Mouse (Mus musculus) heart, postnatal 0 days (tissue): ENCODE data around the gene Ubxn11. TPM values are rescaled to one million over a fixed set of nuclear protein-coding genes. Genes with fewer than 3 reads are reported as not detected.
A peak's percentile ranks its signal among the peaks of the same experiment; 100 is the strongest.

Experiments
- ATAC-seq: fragments of 200-750 bp; cut with Nextera tagmentation; 2 replicates; pipeline ENCODE4 v1.8.0; 2017; ENCODE audit warnings: low read depth, moderate number of reproducible peaks, moderate library complexity; ENCODE audit not compliant: insufficient read depth
- DNase-seq: peaks from one replicate; pipeline ENCODE4 v3.0.0-alpha.2; 2016; ENCODE audit warnings: low spot score
- H3K27ac ChIP-seq: fragments of 300-500 bp; sonication (generic); 2 replicates; pipeline ENCODE4 v1.5.1; 2014; ENCODE audit warnings: low read depth, mild to moderate bottlenecking
- H3K27me3 ChIP-seq: fragments of 300-500 bp; sonication (generic); 2 replicates; pipeline ENCODE4 v1.6.1; 2014; ENCODE audit warnings: low read length, mixed read lengths; ENCODE audit not compliant: control insufficient read depth, insufficient read depth
- H3K36me3 ChIP-seq: fragments of 300-500 bp; sonication (generic); replicated peaks from 2 replicates; pipeline ENCODE4 v1.6.1; 2014; ENCODE audit warnings: low read length, mixed read lengths; ENCODE audit not compliant: control insufficient read depth, insufficient read depth
- H3K4me1 ChIP-seq: fragments of 300-500 bp; sonication (generic); 2 replicates; pipeline ENCODE4 v1.6.1; 2014; ENCODE audit warnings: antibody characterized with exemption; ENCODE audit not compliant: control insufficient read depth, insufficient read depth
- H3K4me2 ChIP-seq: fragments of 300-500 bp; sonication (generic); 2 replicates; pipeline ENCODE4 v1.6.1; 2014; ENCODE audit warnings: low read depth, mild to moderate bottlenecking, low read length, moderate library complexity
- H3K4me3 ChIP-seq: fragments of 300-500 bp; sonication (generic); 2 replicates; pipeline ENCODE4 v1.5.1; 2014; ENCODE audit warnings: low read depth, low read length
- H3K9ac ChIP-seq: fragments of 300-500 bp; sonication (generic); replicated peaks from 2 replicates; pipeline ENCODE4 v1.6.1; 2014; ENCODE audit warnings: low read depth, low read length, mixed read lengths
- H3K9me3 ChIP-seq: fragments of 300-500 bp; sonication (generic); replicated peaks from 2 replicates; pipeline ENCODE4 v1.6.1; 2016; ENCODE audit warnings: low read length; ENCODE audit not compliant: control insufficient read depth
- CTCF ChIP-seq: IDR thresholded peaks from 2 replicates; pipeline ENCODE4 v1.5.1; 2016; ENCODE audit warnings: antibody characterized with exemption, control low read depth, low read depth
- EP300 ChIP-seq: IDR thresholded peaks from 2 replicates; pipeline ENCODE4 v1.6.1; 2016; ENCODE audit warnings: antibody characterized with exemption, low read depth
- WGBS: fragments of 180-500 bp; shearing (Covaris S2); extraction: QIAGEN DNeasy Blood & Tissue Kit; methylation state at CpG from one replicate; pipeline ENCODE4 v1.1.7; 2014; 5-methylcytosine and 5-hydroxymethylcytosine counted together
- polyA plus RNA-seq: library from polyadenylated mRNA; unstranded; fragments of >200 nt; fragmentation: Nextera tagmentation; extraction: Ambion mirVana; gene quantifications from 2 replicates; pipeline ENCODE4 v1.2.1, GENCODE M21; 2015
- total RNA-seq: library from RNA; depleted of rRNA; stranded (reverse); fragments of >200 nt; gene quantifications from 2 replicates; pipeline ENCODE4 v1.2.3, GENCODE M21; 2014; ENCODE audit warnings: low replicate concordance

Ubxn11 gene
- total and polyA plus RNA-seq, 2 experiments from 2014 or later, result 1.2 TPM; not detected in 1

- H3K4me3 ChIP-seq, result no peak overlapping the region
- H3K27ac ChIP-seq, result peak overlapping the region; percentile 65
- H3K36me3 ChIP-seq, result peaks cover 35% of the 10 kb centered on the region
- no peaks in the 10 kb centered on the region for H3K27me3 ChIP-seq
- ATAC-seq (peak; percentile 34; the same call in 1 of the 2 replicates), DNase-seq (no peak)
- no peak overlapping the region for H3K4me2 ChIP-seq
- 86% methylated on average over 3 of the region's 3 CpGs for WGBS
- no peaks in the 10 kb centered on the region for H3K9me3 ChIP-seq
- H3K9ac ChIP-seq, result 0 out of 2 replicates have a peak overlapping the region, but pooled peaks have one; percentile 15
- TF ChIP-seq CTCF (no peak), EP300 (no peak)
- peaks cover 18% of the 10 kb centered on the region; the same call in 1 of the 2 replicates for H3K4me1 ChIP-seq
Measured at GRCm38 (mm10) chr4:134154354-134154753, 52.0 kb downstream of the Ubxn11 start.

DNA sequence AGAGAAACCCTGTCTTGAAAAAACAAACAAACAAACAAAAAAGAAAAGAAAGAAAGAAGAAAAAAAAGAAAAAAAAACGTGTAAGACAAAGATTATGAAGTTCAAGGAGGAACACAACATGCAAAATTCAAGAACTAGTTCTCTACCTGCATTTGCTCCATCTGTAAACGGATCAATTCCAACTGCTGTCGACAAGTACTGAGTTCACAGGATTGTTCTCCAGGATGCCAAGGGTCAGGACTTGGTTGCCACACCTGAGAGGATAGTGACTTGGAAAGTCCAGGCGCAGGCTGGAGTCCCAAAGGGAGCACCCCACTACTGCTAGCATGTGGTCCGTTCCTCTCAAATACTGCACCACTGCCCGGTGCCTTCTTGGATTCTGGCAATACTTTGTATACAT is 53.2 kb downstream of the Ubxn11 start:
- ATAC-seq (no peak; the same call in 1 of the 2 replicates), DNase-seq (no peak)
- no peak overlapping the region for H3K9ac ChIP-seq
- peaks cover 18% of the 10 kb centered on the region; the same call in 1 of the 2 replicates for H3K4me1 ChIP-seq
- H3K9me3 ChIP-seq, result no peaks in the 10 kb centered on the region
- H3K4me3 ChIP-seq, result no peak overlapping the region
- no peaks in the 10 kb centered on the region for H3K27me3 ChIP-seq
- H3K27ac ChIP-seq, result 0 out of 2 replicates have a peak overlapping the region, but pooled peaks have one; percentile 67
- H3K36me3 ChIP-seq, result peaks cover 34% of the 10 kb centered on the region
- 87% methylated on average over 6 of the region's 6 CpGs for WGBS
- H3K4me2 ChIP-seq, result no peak overlapping the region
- TF ChIP-seq EP300, result no peak
- no peak for TF ChIP-seq CTCF

DNA sequence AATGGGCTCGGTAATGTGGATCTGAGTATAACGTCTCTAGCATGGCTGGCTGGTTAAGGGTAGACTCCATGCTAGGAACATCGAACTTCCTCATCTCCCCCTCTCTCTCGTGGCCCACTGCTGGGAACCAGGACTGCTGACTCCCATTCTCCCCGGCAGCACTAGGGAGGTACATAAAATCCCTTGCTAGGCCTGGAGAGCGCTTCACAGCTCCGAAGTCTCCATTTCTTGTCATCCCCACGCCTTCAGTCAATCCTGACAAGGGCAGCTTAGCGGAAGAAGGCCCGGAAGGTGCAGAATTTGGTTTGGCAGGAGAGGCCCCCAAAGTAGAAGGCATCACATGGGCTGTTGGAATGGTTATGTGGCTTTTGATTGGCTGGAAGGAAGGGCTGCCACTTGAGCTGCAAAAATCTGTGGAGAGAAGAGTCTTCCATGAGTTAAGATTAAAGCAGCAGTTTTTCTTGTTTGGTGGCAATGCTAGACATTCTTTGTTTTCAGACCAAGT is 53.6 kb downstream of the Ubxn11 start:
- Histone ChIP-seq H3K27ac (peak overlapping the region; percentile 67), H3K4me3 (no peak overlapping the region), H3K4me1 (peaks cover 18% of the 10 kb centered on the region; the same call in 1 of the 2 replicates), H3K4me2 (peak overlapping the region; percentile 12; the same call in 1 of the 2 replicates), H3K36me3 (peaks cover 29% of the 10 kb centered on the region), H3K9me3 (no peaks in the 10 kb centered on the region), H3K27me3 (no peaks in the 10 kb centered on the region), H3K9ac (no peak overlapping the region)
- 68% methylated on average over 10 of the region's 10 CpGs for WGBS
- no peak for TF ChIP-seq EP300
- TF ChIP-seq CTCF, result no peak
- no peak for DNase-seq
- ATAC-seq, result no peak

- DNase-seq (peak; percentile 75), ATAC-seq (peak; percentile 91)
- no peaks in the 10 kb centered on the region for H3K27me3 ChIP-seq
- H3K9me3 ChIP-seq, result no peaks in the 10 kb centered on the region
- H3K4me2 ChIP-seq, result peak overlapping the region; percentile 12; the same call in 1 of the 2 replicates
- H3K36me3 ChIP-seq, result peaks cover 23% of the 10 kb centered on the region
- no peak for TF ChIP-seq EP300
- no peak for TF ChIP-seq CTCF
- peak overlapping the region; percentile 67 for H3K27ac ChIP-seq
- H3K4me1 ChIP-seq, result peaks cover 18% of the 10 kb centered on the region; the same call in 1 of the 2 replicates
- 0 out of 2 replicates have a peak overlapping the region, but pooled peaks have one; percentile 20 for H3K9ac ChIP-seq
- 36% methylated on average over 8 of the region's 8 CpGs for WGBS
- no peak overlapping the region for H3K4me3 ChIP-seq
Measured at GRCm38 (mm10) chr4:134156744-134157143, 54.4 kb downstream of the Ubxn11 start.

DNA sequence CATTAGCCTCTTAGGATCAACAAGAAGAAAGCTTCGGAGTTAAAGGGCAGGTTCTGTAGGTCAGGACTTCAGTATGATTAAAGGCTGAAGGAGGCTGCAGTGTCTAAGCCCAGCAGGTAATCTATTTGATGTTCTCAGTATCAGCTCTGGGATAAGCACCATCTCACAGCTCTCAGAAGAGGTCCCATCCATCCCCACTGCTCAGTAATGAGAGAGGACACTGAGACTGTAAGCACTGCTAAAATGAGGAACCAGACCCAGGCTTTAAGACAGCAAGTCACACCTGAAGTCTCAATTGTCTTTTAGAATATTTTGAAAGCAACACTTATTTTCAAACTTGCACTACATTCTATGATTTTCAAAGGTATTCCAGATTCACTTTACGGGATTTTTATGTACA is 55.2 kb downstream of the Ubxn11 start:
- 65% methylated on average over 2 of the region's 2 CpGs for WGBS
- DNase-seq (no peak), ATAC-seq (no peak)
- Histone ChIP-seq H3K27ac (peak overlapping the region; percentile 67), H3K9ac (no peak overlapping the region), H3K4me1 (peaks cover 18% of the 10 kb centered on the region; the same call in 1 of the 2 replicates), H3K4me2 (no peak overlapping the region), H3K9me3 (no peaks in the 10 kb centered on the region), H3K4me3 (no peak overlapping the region), H3K27me3 (no peaks in the 10 kb centered on the region), H3K36me3 (peaks cover 15% of the 10 kb centered on the region)
- TF ChIP-seq CTCF, result no peak
- TF ChIP-seq EP300, result no peak
